Mouse (Mus musculus) kidney, embryonic 16.5 days (tissue): ENCODE data around the gene Gm14403. TPM values are rescaled to one million over a fixed set of nuclear protein-coding genes. Genes with fewer than 3 reads are reported as not detected.
"Not testable (repeated sequence)": the region's sequence is repeated elsewhere in the genome, so short reads cannot be mapped to it uniquely, and the experiment has no call there.

Experiments
- ATAC-seq: fragments of 200-750 bp; cut with Nextera tagmentation; 2 replicates; pipeline ENCODE4 v1.8.0; 2017; ENCODE audit warnings: moderate TSS enrichment; ENCODE audit not compliant: low FRiP score, low TSS enrichment
- H3K27ac ChIP-seq: fragments of 300-500 bp; sonication (generic); 2 replicates; pipeline ENCODE4 v1.5.1; 2014; ENCODE audit warnings: low read length
- H3K27me3 ChIP-seq: fragments of 300-500 bp; sonication (generic); 2 replicates; pipeline ENCODE4 v1.6.1; 2014; ENCODE audit warnings: low read length, control low read depth, mixed read lengths; ENCODE audit not compliant: insufficient read depth
- H3K36me3 ChIP-seq: fragments of 300-500 bp; sonication (generic); 2 replicates; pipeline ENCODE4 v1.6.1; 2014; ENCODE audit warnings: low read length, control low read depth, mixed read lengths; ENCODE audit not compliant: insufficient read depth
- H3K4me1 ChIP-seq: fragments of 300-500 bp; sonication (generic); 2 replicates; pipeline ENCODE4 v1.6.1; 2014; ENCODE audit warnings: low read length, control low read depth, mixed read lengths; ENCODE audit not compliant: insufficient read depth
- H3K4me2 ChIP-seq: fragments of 300-500 bp; sonication (generic); replicated peaks from 2 replicates; pipeline ENCODE4 v1.6.1; 2014; ENCODE audit warnings: low read depth, low read length
- H3K4me3 ChIP-seq: fragments of 300-500 bp; sonication (generic); 2 replicates; pipeline ENCODE4 v1.5.1; 2014; ENCODE audit warnings: mild to moderate bottlenecking, low read length
- H3K9ac ChIP-seq: fragments of 300-500 bp; sonication (generic); replicated peaks from 2 replicates; pipeline ENCODE4 v1.6.1; 2014; ENCODE audit warnings: low read length
- H3K9me3 ChIP-seq: fragments of 300-500 bp; sonication (generic); 2 replicates; pipeline ENCODE4 v1.6.1; 2016; ENCODE audit warnings: low read length, control low read depth
- WGBS: fragments of 180-500 bp; shearing (Covaris S2); extraction: QIAGEN DNeasy Blood & Tissue Kit; methylation state at CpG from one replicate; pipeline ENCODE4 v1.1.7; 2014; 5-methylcytosine and 5-hydroxymethylcytosine counted together
- polyA plus RNA-seq: library from polyadenylated mRNA; unstranded; fragments of >200 nt; fragmentation: Nextera tagmentation; extraction: Ambion mirVana; gene quantifications from 2 replicates; pipeline ENCODE4 v1.2.1, GENCODE M21; 2015

The Gm14403 gene
- polyA plus RNA-seq, 1 experiment from 2014 or later, result 8.8 TPM

DNA sequence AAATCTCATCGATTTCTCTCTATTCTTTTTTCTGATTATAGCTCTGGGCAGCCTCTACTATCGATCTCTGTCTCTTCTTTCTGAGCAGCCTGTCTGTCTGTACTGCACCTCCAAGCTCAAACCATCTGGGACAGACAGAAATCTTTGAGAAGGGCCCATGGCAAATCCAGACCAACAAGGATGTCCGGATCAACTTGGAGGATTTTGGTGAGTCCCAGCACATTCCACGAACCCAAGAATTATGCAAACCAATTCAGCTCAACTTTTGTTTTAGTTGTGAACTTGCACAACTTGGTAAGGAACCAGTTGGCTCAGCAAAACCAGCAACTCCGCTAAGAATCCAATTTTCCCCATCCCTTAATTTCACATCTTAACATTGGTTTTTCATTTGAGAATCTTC is 39.7 kb downstream of the Gm14403 start:
- H3K4me2 ChIP-seq, H3K9ac ChIP-seq, ATAC-seq, H3K9me3 ChIP-seq, H3K36me3 ChIP-seq, H3K4me3 ChIP-seq, H3K4me1 ChIP-seq, H3K27me3 ChIP-seq, H3K27ac ChIP-seq: not testable (repeated sequence)
- WGBS, result 78% methylated on average over 5 of the region's 5 CpGs

DNA sequence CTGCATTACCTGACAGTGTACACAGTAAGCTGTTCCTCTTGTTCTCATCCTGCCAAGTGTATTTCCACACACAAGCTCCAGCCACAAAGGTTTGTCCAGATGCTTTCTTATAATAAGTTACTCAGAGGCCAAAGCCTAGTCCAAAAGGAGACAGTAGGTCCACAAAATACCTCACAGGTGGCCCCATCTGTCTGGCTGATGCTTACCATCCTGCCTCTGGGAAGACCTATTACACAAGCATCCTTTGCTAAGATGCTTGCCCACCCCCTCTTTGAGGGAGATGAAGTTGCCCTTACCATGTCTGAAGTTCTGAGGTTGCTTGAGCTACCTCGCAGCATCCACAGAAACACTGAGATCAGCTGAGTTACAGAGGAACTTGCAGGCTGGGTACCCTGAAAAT is 57.2 kb downstream of the Gm14403 start:
- not testable (repeated sequence) for H3K4me1 ChIP-seq, H3K27ac ChIP-seq, H3K36me3 ChIP-seq, H3K27me3 ChIP-seq, H3K9ac ChIP-seq, ATAC-seq, H3K9me3 ChIP-seq, H3K4me3 ChIP-seq, H3K4me2 ChIP-seq
- WGBS, result no CpG with 5 or more reads among the region's 1 CpGs

Other genes starting within 250 kb of the Gm14403 start
- not detected in 2 replicates for gene Gm14409, start 231.2 kb upstream of the Gm14403 start, polyA plus RNA-seq
- 0.14 and 0.40 TPM in 2 replicates for gene Gm14412, start 173.9 kb upstream of the Gm14403 start, polyA plus RNA-seq
- 8.3 and 11.6 TPM in 2 replicates for gene Gm14418, start 99.9 kb upstream of the Gm14403 start, polyA plus RNA-seq
- gene Zfp970, start 33.5 kb upstream of the Gm14403 start, polyA plus RNA-seq, result 17.1 and 18.4 TPM in 2 replicates
- not detected in 2 replicates for gene Gm14406, start 80.0 kb downstream of the Gm14403 start, polyA plus RNA-seq